Mouse (Mus musculus) cerebellum, adult 2 months (tissue): ENCODE measurements around the gene Olfr330.
"Not testable (repeated sequence)": the region's sequence is repeated elsewhere in the genome, so short reads cannot be mapped to it uniquely, and the experiment has no call there.

Experiments
- CTCF ChIP-seq: fragments of 200-500 bp; IDR thresholded peaks from 2 replicates; pipeline ENCODE4 v1.5.1; 2011; ENCODE audit warnings: low read depth, mild to moderate bottlenecking, control low read depth, low read length, moderate library complexity, borderline replicate concordance; ENCODE audit not compliant: insufficient read depth
- POLR2A ChIP-seq: fragments of 200-500 bp; IDR thresholded peaks from 2 replicates; pipeline ENCODE4 v1.6.1; 2011; ENCODE audit warnings: low read length, control low read depth, borderline replicate concordance; ENCODE audit not compliant: insufficient read depth

DNA sequence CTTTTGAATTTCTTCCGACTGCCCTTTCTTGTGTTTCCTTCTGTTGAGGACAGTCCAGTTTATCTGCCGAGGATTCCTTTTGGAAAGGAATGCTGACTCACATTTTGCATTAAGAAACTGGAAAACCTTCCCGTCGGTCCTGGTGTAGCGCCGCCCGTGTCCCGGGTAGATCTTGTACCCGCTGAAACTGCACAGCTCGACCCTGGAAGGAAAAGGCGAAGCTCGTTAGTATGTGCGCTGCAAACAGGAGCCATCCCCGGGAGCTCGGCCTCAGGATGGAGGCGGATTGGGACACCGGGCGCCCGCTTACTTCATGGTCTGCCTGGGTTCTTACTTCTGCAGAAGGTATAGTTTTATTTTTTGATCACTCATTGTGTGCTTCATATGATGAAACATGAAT is 25.6 kb downstream of the Olfr330 start:
- not testable (repeated sequence) for TF ChIP-seq CTCF, POLR2A
